Mouse (Mus musculus) neural tube, embryonic 12.5 days (tissue): ENCODE measurements around the gene Tbcd. TPM values are rescaled to one million over a fixed set of nuclear protein-coding genes. Genes with fewer than 3 reads are reported as not detected.

Experiments
- ATAC-seq: fragments of 200-750 bp; cut with Nextera tagmentation; 2 replicates; pipeline ENCODE4 v1.8.0; 2017; ENCODE audit warnings: low read depth, mild to moderate bottlenecking, moderate TSS enrichment, moderate library complexity; ENCODE audit not compliant: low FRiP score
- H3K27ac ChIP-seq: fragments of 300-500 bp; sonication (generic); 2 replicates; pipeline ENCODE4 v1.5.1; 2016
- H3K27me3 ChIP-seq: fragments of 300-500 bp; sonication (generic); replicated peaks from 2 replicates; pipeline ENCODE4 v1.6.1; 2016; ENCODE audit warnings: mild to moderate bottlenecking
- H3K36me3 ChIP-seq: fragments of 300-500 bp; sonication (generic); 2 replicates; pipeline ENCODE4 v1.6.1; 2016; ENCODE audit warnings: mild to moderate bottlenecking
- H3K4me1 ChIP-seq: fragments of 300-500 bp; sonication (generic); 2 replicates; pipeline ENCODE4 v1.6.1; 2016
- H3K4me2 ChIP-seq: fragments of 300-500 bp; sonication (generic); replicated peaks from 2 replicates; pipeline ENCODE4 v1.6.1; 2016; ENCODE audit warnings: mild to moderate bottlenecking
- H3K4me3 ChIP-seq: fragments of 300-500 bp; sonication (generic); 2 replicates; pipeline ENCODE4 v1.5.1; 2016
- H3K9ac ChIP-seq: fragments of 300-500 bp; sonication (generic); 2 replicates; pipeline ENCODE4 v1.6.1; 2016; ENCODE audit warnings: mild to moderate bottlenecking
- H3K9me3 ChIP-seq: fragments of 300-500 bp; sonication (generic); 2 replicates; pipeline ENCODE4 v1.6.1; 2016; ENCODE audit warnings: mild to moderate bottlenecking
- WGBS: fragments of 180-500 bp; shearing (Covaris S2); methylation state at CpG from one replicate; pipeline ENCODE4 v1.1.7; 2016; 5-methylcytosine and 5-hydroxymethylcytosine counted together
- polyA plus RNA-seq: library from polyadenylated mRNA; unstranded; fragments of >200 nt; fragmentation: Nextera tagmentation; extraction: Ambion mirVana; gene quantifications from 2 replicates; pipeline ENCODE4 v1.2.1, GENCODE M21; 2016

Tbcd gene
- polyA plus RNA-seq, 1 experiment from 2014 or later = 65.3 TPM

- Histone ChIP-seq H3K36me3 (peaks cover 20% of the 10 kb centered on the region; the same call in 1 of the 2 replicates), H3K27ac (no peak overlapping the region), H3K9me3 (no peaks in the 10 kb centered on the region), H3K27me3 (no peaks in the 10 kb centered on the region), H3K4me3 (no peak overlapping the region), H3K4me1 (no peaks in the 10 kb centered on the region), H3K4me2 (no peak overlapping the region), H3K9ac (no peak overlapping the region)
- 93% methylated on average over 5 of the region's 5 CpGs for WGBS
- no peak for ATAC-seq
Observed at GRCm38 (mm10) chr11:121627521-121627920, 175.8 kb downstream of the Tbcd start.

DNA sequence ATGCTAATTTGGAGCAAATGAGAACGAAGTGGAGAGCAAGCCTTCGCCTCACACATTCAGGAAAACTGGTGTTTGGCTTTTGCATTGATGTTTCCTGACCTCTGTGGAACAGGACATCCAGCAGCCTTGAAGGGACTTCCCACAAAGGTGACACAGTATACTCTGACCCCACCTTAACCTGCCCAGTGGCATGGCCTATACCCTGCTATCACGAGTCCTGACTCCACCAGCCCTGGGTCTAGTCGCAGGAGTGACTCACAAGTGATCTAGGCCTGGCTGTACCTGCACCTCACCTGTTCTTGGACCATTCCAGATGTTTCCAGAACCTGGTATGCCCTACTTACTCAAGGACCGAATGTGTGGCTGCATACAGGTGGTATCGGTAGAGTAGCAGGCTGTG, 177.8 kb downstream of the Tbcd start:
- Histone ChIP-seq H3K36me3 (peaks cover 8% of the 10 kb centered on the region; the same call in 1 of the 2 replicates), H3K4me3 (no peak overlapping the region), H3K4me1 (no peaks in the 10 kb centered on the region), H3K4me2 (no peak overlapping the region), H3K27me3 (no peaks in the 10 kb centered on the region), H3K27ac (no peak overlapping the region), H3K9me3 (no peaks in the 10 kb centered on the region), H3K9ac (no peak overlapping the region)
- 92% methylated on average over 6 of the region's 6 CpGs for WGBS
- ATAC-seq = no peak

- H3K27me3 ChIP-seq = no peaks in the 10 kb centered on the region
- no peak for ATAC-seq
- H3K4me3 ChIP-seq = no peak overlapping the region
- no peak overlapping the region for H3K4me2 ChIP-seq
- 83% methylated on average over 4 of the region's 4 CpGs for WGBS
- H3K27ac ChIP-seq = no peak overlapping the region
- no peaks in the 10 kb centered on the region for H3K9me3 ChIP-seq
- no peak overlapping the region for H3K9ac ChIP-seq
- no peaks in the 10 kb centered on the region for H3K4me1 ChIP-seq
- H3K36me3 ChIP-seq = peaks cover 8% of the 10 kb centered on the region; the same call in 1 of the 2 replicates
Observed at GRCm38 (mm10) chr11:121630406-121630805, 178.7 kb downstream of the Tbcd start.

- Histone ChIP-seq H3K36me3 (peaks cover 8% of the 10 kb centered on the region; the same call in 1 of the 2 replicates), H3K9me3 (no peaks in the 10 kb centered on the region), H3K27me3 (no peaks in the 10 kb centered on the region), H3K4me1 (no peaks in the 10 kb centered on the region), H3K9ac (no peak overlapping the region), H3K4me3 (no peak overlapping the region), H3K4me2 (no peak overlapping the region), H3K27ac (no peak overlapping the region)
- WGBS = 94% methylated on average over 7 of the region's 7 CpGs
- no peak for ATAC-seq
Observed at GRCm38 (mm10) chr11:121631410-121631809, 179.7 kb downstream of the Tbcd start.

- 90% methylated on average over 10 of the region's 10 CpGs for WGBS
Observed at GRCm38 (mm10) chr11:121636646-121637045, 184.9 kb downstream of the Tbcd start.

DNA sequence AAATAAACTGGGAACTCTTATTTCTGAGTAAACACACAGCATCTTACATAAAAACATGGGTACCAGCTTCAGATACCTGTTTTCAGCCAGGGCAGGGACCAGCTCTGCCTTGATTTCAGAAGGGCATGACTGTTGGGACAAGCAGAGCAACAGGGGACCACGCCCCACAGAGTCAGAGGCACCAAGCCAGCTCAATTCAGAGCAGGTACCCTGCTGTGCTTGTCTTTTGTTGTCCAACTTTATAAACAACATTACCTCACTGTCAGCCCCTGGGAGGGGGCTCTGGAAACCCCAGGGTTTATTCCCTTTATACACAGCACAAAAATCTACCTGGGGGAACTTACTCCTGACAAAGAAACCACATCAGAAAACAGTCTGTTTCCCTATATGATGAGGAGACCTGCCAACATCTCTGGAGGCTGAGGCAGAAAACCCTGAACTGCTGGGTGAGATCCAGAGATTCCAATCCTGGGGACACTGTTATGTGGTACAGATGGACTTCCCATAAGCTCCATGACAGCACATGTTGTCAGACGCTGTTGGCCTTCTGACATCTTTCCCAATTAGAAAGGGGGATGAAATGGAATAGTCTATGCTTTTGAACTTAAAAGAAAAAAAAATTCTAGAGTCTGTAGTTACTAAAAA, 189.9 kb downstream of the Tbcd start:
- Histone ChIP-seq H3K9ac (no peak overlapping the region), H3K4me2 (no peak overlapping the region), H3K9me3 (no peaks in the 10 kb centered on the region), H3K36me3 (peaks cover 8% of the 10 kb centered on the region; the same call in 1 of the 2 replicates), H3K4me1 (no peaks in the 10 kb centered on the region), H3K27me3 (no peaks in the 10 kb centered on the region), H3K4me3 (no peak overlapping the region), H3K27ac (no peak overlapping the region)
- no peak for ATAC-seq
- WGBS = 62% methylated on average over 2 of the region's 2 CpGs

More at GRCm38 (mm10) chr11:121636646-121637045, 184.9 kb downstream of the Tbcd start:
- peaks cover 8% of the 10 kb centered on the region; the same call in 1 of the 2 replicates for H3K36me3 ChIP-seq
- ATAC-seq = no peak
- no peak overlapping the region for H3K4me2 ChIP-seq
- H3K27me3 ChIP-seq = no peaks in the 10 kb centered on the region
- no peaks in the 10 kb centered on the region for H3K4me1 ChIP-seq
- no peak overlapping the region for H3K9ac ChIP-seq
- H3K9me3 ChIP-seq = no peaks in the 10 kb centered on the region
- H3K4me3 ChIP-seq = no peak overlapping the region
- no peak overlapping the region for H3K27ac ChIP-seq

- no peak overlapping the region for H3K9ac ChIP-seq
- 94% methylated on average over 6 of the region's 6 CpGs for WGBS
- no peak overlapping the region for H3K4me2 ChIP-seq
- H3K27ac ChIP-seq = no peak overlapping the region
- no peaks in the 10 kb centered on the region for H3K4me1 ChIP-seq
- H3K36me3 ChIP-seq = no peaks in the 10 kb centered on the region; the same call in 1 of the 2 replicates
- no peak overlapping the region for H3K4me3 ChIP-seq
- no peaks in the 10 kb centered on the region for H3K9me3 ChIP-seq
- H3K27me3 ChIP-seq = no peaks in the 10 kb centered on the region
- no peak for ATAC-seq
Observed at GRCm38 (mm10) chr11:121645394-121645793, 193.6 kb downstream of the Tbcd start.

DNA sequence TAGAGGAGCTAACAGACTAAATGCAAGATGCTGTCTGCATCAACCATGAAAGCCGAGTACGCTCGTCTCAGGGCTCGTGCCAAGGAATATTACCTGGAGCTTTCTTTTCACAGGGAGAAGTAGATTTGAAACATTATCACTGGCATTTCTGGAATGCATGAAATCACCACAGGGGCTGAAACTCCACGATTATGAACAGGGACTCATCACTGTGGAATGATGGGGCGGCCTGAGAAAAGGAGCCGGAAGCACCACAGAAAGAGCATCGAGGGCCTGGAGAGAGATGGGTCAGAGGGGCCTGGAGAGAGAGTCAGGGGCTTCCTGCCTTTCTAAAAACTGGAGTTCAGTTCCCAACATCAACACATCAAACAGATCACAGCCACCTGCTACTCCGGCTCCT, 195.6 kb downstream of the Tbcd start:
- ATAC-seq = no peak
- no peaks in the 10 kb centered on the region for H3K4me1 ChIP-seq
- WGBS = 76% methylated on average over 9 of the region's 9 CpGs
- no peak overlapping the region for H3K4me3 ChIP-seq
- H3K4me2 ChIP-seq = no peak overlapping the region
- H3K36me3 ChIP-seq = no peaks in the 10 kb centered on the region; the same call in 1 of the 2 replicates
- no peaks in the 10 kb centered on the region for H3K9me3 ChIP-seq
- H3K9ac ChIP-seq = no peak overlapping the region
- H3K27ac ChIP-seq = no peak overlapping the region
- no peaks in the 10 kb centered on the region for H3K27me3 ChIP-seq

DNA sequence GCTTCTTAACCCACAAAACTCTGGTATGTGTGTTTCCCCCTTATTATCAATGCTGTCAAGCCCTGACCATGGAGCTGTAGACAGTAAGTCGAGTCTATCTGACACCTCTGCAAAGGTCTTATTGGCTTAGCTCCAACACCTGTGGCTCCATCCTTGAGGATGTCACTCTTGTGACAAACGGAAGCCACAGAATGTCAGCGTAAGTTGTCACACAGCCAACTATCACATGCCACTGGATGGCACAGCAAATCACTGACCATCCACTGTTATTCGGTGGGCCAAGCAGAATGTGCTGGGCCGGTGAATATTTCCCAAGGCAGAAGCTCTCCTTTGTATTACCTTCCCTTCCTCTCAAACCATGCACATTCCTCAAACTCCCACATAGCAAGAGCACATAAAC, 196.4 kb downstream of the Tbcd start:
- Histone ChIP-seq H3K4me2 (no peak overlapping the region), H3K36me3 (no peaks in the 10 kb centered on the region; the same call in 1 of the 2 replicates), H3K27me3 (no peaks in the 10 kb centered on the region), H3K27ac (no peak overlapping the region), H3K4me1 (no peaks in the 10 kb centered on the region), H3K9ac (no peak overlapping the region), H3K4me3 (no peak overlapping the region), H3K9me3 (no peaks in the 10 kb centered on the region)
- WGBS = 95% methylated on average over 5 of the region's 5 CpGs
- ATAC-seq = no peak

- Histone ChIP-seq H3K9ac (no peak overlapping the region), H3K9me3 (no peaks in the 10 kb centered on the region), H3K27me3 (no peaks in the 10 kb centered on the region), H3K4me2 (no peak overlapping the region), H3K27ac (no peak overlapping the region), H3K4me1 (no peaks in the 10 kb centered on the region), H3K36me3 (no peaks in the 10 kb centered on the region), H3K4me3 (no peak overlapping the region)
- WGBS = 82% methylated on average over 10 of the region's 10 CpGs
- no peak for ATAC-seq
Observed at GRCm38 (mm10) chr11:121649900-121650299, 198.2 kb downstream of the Tbcd start.

GRCm38 (mm10) chr11:121650668-121651067, 198.9 kb downstream of the Tbcd start:
- Histone ChIP-seq H3K9me3 (no peaks in the 10 kb centered on the region), H3K27ac (no peak overlapping the region), H3K4me2 (no peak overlapping the region), H3K36me3 (no peaks in the 10 kb centered on the region), H3K9ac (no peak overlapping the region), H3K27me3 (no peaks in the 10 kb centered on the region), H3K4me3 (no peak overlapping the region), H3K4me1 (no peaks in the 10 kb centered on the region)
- 92% methylated on average over 11 of the region's 11 CpGs for WGBS
- no peak for ATAC-seq

DNA sequence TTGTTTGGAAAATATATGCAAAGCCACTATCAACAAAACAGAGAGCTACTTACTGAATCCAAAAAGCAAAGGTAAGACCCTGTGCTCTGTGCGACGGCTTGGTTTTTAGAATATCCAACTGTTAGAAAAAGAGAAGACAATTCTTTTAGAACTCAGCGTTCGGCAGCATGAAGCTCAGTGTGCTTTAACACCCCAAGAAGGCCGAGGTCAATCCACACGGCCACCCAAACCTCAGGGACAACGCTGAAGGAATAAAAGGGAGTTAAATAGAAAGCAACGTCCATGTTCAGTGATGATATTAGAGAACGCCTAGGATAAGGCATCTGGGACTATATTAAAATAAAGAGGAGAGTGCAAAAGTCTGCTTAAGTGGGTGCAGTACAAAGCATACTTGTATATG, 199.8 kb downstream of the Tbcd start:
- WGBS = 90% methylated on average over 9 of the region's 9 CpGs
- H3K27ac ChIP-seq = no peak overlapping the region
- H3K36me3 ChIP-seq = no peaks in the 10 kb centered on the region
- no peaks in the 10 kb centered on the region for H3K4me1 ChIP-seq
- H3K9ac ChIP-seq = no peak overlapping the region
- H3K9me3 ChIP-seq = no peaks in the 10 kb centered on the region
- no peak for ATAC-seq
- no peak overlapping the region for H3K4me3 ChIP-seq
- no peaks in the 10 kb centered on the region for H3K27me3 ChIP-seq
- H3K4me2 ChIP-seq = no peak overlapping the region

- WGBS = 96% methylated on average over 5 of the region's 5 CpGs
Observed at GRCm38 (mm10) chr11:121651983-121652382, 200.2 kb downstream of the Tbcd start.

More at GRCm38 (mm10) chr11:121651983-121652382, 200.2 kb downstream of the Tbcd start:
- no peaks in the 10 kb centered on the region for H3K27me3 ChIP-seq
- no peak overlapping the region for H3K4me2 ChIP-seq
- no peaks in the 10 kb centered on the region for H3K36me3 ChIP-seq
- H3K9ac ChIP-seq = no peak overlapping the region
- no peak for ATAC-seq
- H3K4me3 ChIP-seq = no peak overlapping the region
- H3K9me3 ChIP-seq = no peaks in the 10 kb centered on the region
- H3K27ac ChIP-seq = no peak overlapping the region
- no peaks in the 10 kb centered on the region for H3K4me1 ChIP-seq
